In the genomic region with DNA sequence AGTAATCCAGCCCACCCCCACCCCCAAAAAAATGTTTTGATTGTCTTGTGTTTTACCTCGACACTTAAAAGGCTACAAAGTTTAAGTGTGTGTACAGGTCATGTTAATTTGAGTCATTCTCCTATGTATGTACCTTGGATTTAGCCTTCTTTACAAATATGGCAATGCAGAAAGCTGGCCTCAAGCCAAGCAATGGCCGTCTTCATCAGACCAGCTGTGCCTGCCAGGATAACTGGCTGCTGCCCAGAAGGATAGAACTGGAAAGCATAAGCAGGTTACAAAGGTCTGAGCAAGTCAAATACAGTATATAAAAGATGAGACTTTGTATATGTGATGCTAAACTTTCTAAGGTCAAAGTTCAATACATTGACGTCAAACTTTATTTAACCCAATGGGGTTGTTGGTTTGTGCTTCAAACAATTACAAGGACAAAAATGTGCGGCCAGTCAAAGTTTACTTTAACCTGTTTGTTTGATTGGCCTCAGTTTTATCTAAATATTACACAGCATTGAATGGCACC, we compare ENCODE assay signal across 24 mouse cellular contexts. TPM values are rescaled to one million over a fixed set of nuclear protein-coding genes. Genes with fewer than 3 reads are reported as not detected.
DNase-seq lines count a peak whose midpoint lies in the region; ATAC-seq and TF ChIP-seq lines count a peak whose summit lies in the region.
"Had no signal": no experiment of that assay in that cellular context is flagged by ENCODE, and none has a peak within 500 bp of the region (broad histone marks: within the 10 kb centered on the region; RNA-seq: fewer than 3 reads in every experiment).

No protein-coding gene starts in this region.

- H3K9ac ChIP-seq in heart, embryonic 11.5 days (ENCODE audit: low read depth, low read length): no peak overlapping the region
- H3K9ac ChIP-seq in liver, adult 2 months (ENCODE audit: low read depth, low read length): no peak overlapping the region
- H3K9ac ChIP-seq in liver, embryonic 12.5 days: no peak overlapping the region
- no peak overlapping the region for H3K9ac ChIP-seq in midbrain, embryonic 14.5 days (replicated peaks; ENCODE audit: low read length)
- no peak overlapping the region for H3K9ac ChIP-seq in midbrain, embryonic 16.5 days (ENCODE audit: low read depth, low read length)
- H3K9ac ChIP-seq: embryonic facial prominence, embryonic 12.5 days; forebrain, postnatal 0 days; heart, embryonic 15.5 days; limb, embryonic 15.5 days; midbrain, embryonic 12.5 days had no signal

- no peak overlapping the region for H3K4me3 ChIP-seq in heart, embryonic 11.5 days (ENCODE audit: low read depth, low read length)
- H3K4me3 ChIP-seq in liver, adult 2 months (ENCODE audit: insufficient read depth, low read depth, low read length): no peak overlapping the region
- no peak overlapping the region for H3K4me3 ChIP-seq in liver, embryonic 12.5 days
- H3K4me3 ChIP-seq in midbrain, embryonic 14.5 days (replicated peaks; ENCODE audit: low read depth, low read length): no peak overlapping the region
- H3K4me3 ChIP-seq in midbrain, embryonic 16.5 days (ENCODE audit: low read depth, low read length): no peak overlapping the region
- H3K4me3 ChIP-seq: embryonic facial prominence, embryonic 12.5 days; forebrain, embryonic 10.5 days; heart, embryonic 15.5 days; limb, embryonic 10.5 days; limb, embryonic 15.5 days; megakaryocyte, embryonic 14.5 days; midbrain, embryonic 12.5 days had no signal

- H3K36me3 ChIP-seq in heart, embryonic 11.5 days (ENCODE audit: control insufficient read depth, insufficient read depth, low read length): no peaks in the 10 kb centered on the region
- no peaks in the 10 kb centered on the region for H3K36me3 ChIP-seq in liver, adult 2 months (ENCODE audit: control insufficient read depth, insufficient read depth, low read length)
- no peaks in the 10 kb centered on the region for H3K36me3 ChIP-seq in liver, embryonic 12.5 days
- no peaks in the 10 kb centered on the region for H3K36me3 ChIP-seq in midbrain, embryonic 14.5 days (ENCODE audit: control insufficient read depth, insufficient read depth, low read length)
- no peaks in the 10 kb centered on the region for H3K36me3 ChIP-seq in midbrain, embryonic 16.5 days (ENCODE audit: control insufficient read depth, insufficient read depth, low read length)
- H3K36me3 ChIP-seq: embryonic facial prominence, embryonic 12.5 days; forebrain, embryonic 10.5 days; heart, embryonic 15.5 days; limb, embryonic 10.5 days; limb, embryonic 15.5 days; midbrain, embryonic 12.5 days had no signal

- no peak overlapping the region for H3K27ac ChIP-seq in heart, embryonic 11.5 days (ENCODE audit: low read depth, low read length)
- H3K27ac ChIP-seq in liver, adult 2 months (replicated peaks; ENCODE audit: insufficient read depth, low read depth, low read length): no peak overlapping the region
- H3K27ac ChIP-seq in liver, embryonic 12.5 days: no peak overlapping the region
- no peak overlapping the region for H3K27ac ChIP-seq in midbrain, embryonic 14.5 days (replicated peaks; ENCODE audit: low read depth, low read length)
- H3K27ac ChIP-seq in midbrain, embryonic 16.5 days (ENCODE audit: low read length): no peak overlapping the region
- H3K27ac ChIP-seq: embryonic facial prominence, embryonic 12.5 days; forebrain, embryonic 10.5 days; heart, embryonic 15.5 days; limb, embryonic 10.5 days; limb, embryonic 15.5 days; midbrain, embryonic 12.5 days had no signal

- H3K4me1 ChIP-seq in heart, embryonic 11.5 days (ENCODE audit: control insufficient read depth, insufficient read depth, low read length): peaks cover 16% of the 10 kb centered on the region
- H3K4me1 ChIP-seq in liver, adult 2 months (ENCODE audit: control insufficient read depth, insufficient read depth, low read length): no peaks in the 10 kb centered on the region
- no peaks in the 10 kb centered on the region for H3K4me1 ChIP-seq in liver, embryonic 12.5 days
- H3K4me1 ChIP-seq in midbrain, embryonic 14.5 days (ENCODE audit: control insufficient read depth, insufficient read depth, low read length): 0 out of 2 replicates have a peak, but pooled peaks cover 3% of the 10 kb centered on the region
- H3K4me1 ChIP-seq in midbrain, embryonic 16.5 days (ENCODE audit: control insufficient read depth, insufficient read depth, low read length): peaks cover 7% of the 10 kb centered on the region
- H3K4me1 ChIP-seq: megakaryocyte, embryonic 14.5 days had no signal

- WGBS in heart, embryonic 11.5 days (ENCODE audit: insufficient replicate concordance): 72% methylated on average over 4 of the region's 4 CpGs
- 20% methylated on average over 4 of the region's 4 CpGs for WGBS in liver, adult 2 months
- 65% methylated on average over 4 of the region's 4 CpGs for WGBS in liver, embryonic 12.5 days (ENCODE audit: insufficient replicate concordance)
- whole genome bisulfite sequencing in midbrain, embryonic 14.5 days: 85% methylated on average over 4 of the region's 4 CpGs
- WGBS in midbrain, embryonic 16.5 days: 78% methylated on average over 4 of the region's 4 CpGs

- ATAC-seq in heart, embryonic 11.5 days (replicated peaks; ENCODE audit: insufficient number of reproducible peaks, low FRiP score, low TSS enrichment): no peak
- no peak for ATAC-seq in liver, embryonic 12.5 days
- ATAC-seq in midbrain, embryonic 14.5 days (ENCODE audit: low FRiP score, low TSS enrichment): no peak
- no peak for ATAC-seq in midbrain, embryonic 16.5 days
- ATAC-seq: forebrain, postnatal 0 days had no signal

- H3K27me3 ChIP-seq in heart, embryonic 11.5 days (ENCODE audit: control insufficient read depth, insufficient read depth, low read length): no peaks in the 10 kb centered on the region
- no peaks in the 10 kb centered on the region for H3K27me3 ChIP-seq in liver, adult 2 months (ENCODE audit: control insufficient read depth, insufficient read depth, low read length)
- H3K27me3 ChIP-seq in liver, embryonic 12.5 days (replicated peaks): peaks cover 59% of the 10 kb centered on the region
- no peaks in the 10 kb centered on the region for H3K27me3 ChIP-seq in midbrain, embryonic 14.5 days (ENCODE audit: control insufficient read depth, insufficient read depth, low read length)
- no peaks in the 10 kb centered on the region for H3K27me3 ChIP-seq in midbrain, embryonic 16.5 days (ENCODE audit: control insufficient read depth, insufficient read depth, low read depth, low read length)
- H3K27me3 ChIP-seq: embryonic facial prominence, embryonic 12.5 days; heart, embryonic 15.5 days; limb, embryonic 15.5 days had no signal

- TF ChIP-seq CTCF in liver, adult 2 months (IDR thresholded peaks at IDR 0.05; ENCODE audit: low read depth, low read length): no peak

- no peak overlapping the region for H3K4me2 ChIP-seq in heart, embryonic 11.5 days
- H3K4me2 ChIP-seq in liver, embryonic 12.5 days: no peak overlapping the region
- H3K4me2 ChIP-seq in midbrain, embryonic 14.5 days (ENCODE audit: low read length): no peak overlapping the region
- no peak overlapping the region for H3K4me2 ChIP-seq in midbrain, embryonic 16.5 days (ENCODE audit: low read length)
- H3K4me2 ChIP-seq: embryonic facial prominence, embryonic 12.5 days; heart, embryonic 15.5 days; limb, embryonic 15.5 days; midbrain, embryonic 12.5 days had no signal

- H3K9me3 ChIP-seq in heart, embryonic 11.5 days (replicated peaks; ENCODE audit: control insufficient read depth, low read length): no peaks in the 10 kb centered on the region
- H3K9me3 ChIP-seq in liver, embryonic 12.5 days (replicated peaks): no peaks in the 10 kb centered on the region
- H3K9me3 ChIP-seq in midbrain, embryonic 14.5 days (ENCODE audit: control insufficient read depth, low read length): no peaks in the 10 kb centered on the region
- peaks cover 4% of the 10 kb centered on the region for H3K9me3 ChIP-seq in midbrain, embryonic 16.5 days (replicated peaks; ENCODE audit: control insufficient read depth, low read length, poor library complexity, severe bottlenecking)
- H3K9me3 ChIP-seq: embryonic facial prominence, embryonic 12.5 days; forebrain, embryonic 10.5 days; heart, embryonic 15.5 days; limb, embryonic 15.5 days; midbrain, embryonic 12.5 days had no signal

- no peaks in the 10 kb centered on the region for H3K79me2 ChIP-seq in liver, adult 2 months (ENCODE audit: control insufficient read depth, insufficient read depth, low read length)

- no peak for TF ChIP-seq POLR2A in liver, adult 2 months (IDR thresholded peaks at IDR 0.05; ENCODE audit: extremely low read depth, insufficient read depth, low read length)

- DNase-seq in heart, adult 11 months: peak; percentile 87
- DNase-seq in liver, adult 2 months (ENCODE audit: extremely low read depth, low read depth, low spot score): peak; percentile 68
- peak; percentile 20 for DNase-seq in midbrain, embryonic 14.5 days
- no peak for DNase-seq in gastrocnemius, postnatal 25 days
- DNase-seq: adrenal gland, postnatal 25 days; B cell, adult 2 months; cerebellum, adult 2 months; cerebellum, postnatal 25 days; forebrain, postnatal 0 days; kidney, adult 11 months; kidney, postnatal 36 days; lung, postnatal 36 days; thymus, postnatal 4 days had no signal

RNA-seq across cellular contexts. Expression of gene Epn2, which starts 32.7 kb away (rescaled TPM):
- polyA plus RNA-seq in heart, embryonic 11.5 days (2014; fragmentation: Nextera tagmentation; extraction: Ambion mirVana): 23.3 and 23.7 TPM in 2 replicates
- 5.7 and 6.1 TPM in 2 replicates for total RNA-seq in liver, adult 2 months (2014; rRNA removed)
- polyA plus RNA-seq in liver, adult 2 months (2012; rRNA removed): 3.2 and 4.5 TPM in 2 replicates
- 5.2 and 6.2 TPM in 2 replicates for polyA plus RNA-seq in liver, embryonic 12.5 days (2016; fragmentation: Nextera tagmentation; extraction: Ambion mirVana)
- polyA plus RNA-seq in midbrain, embryonic 14.5 days (2014; fragmentation: Nextera tagmentation; extraction: Ambion mirVana): 71.7 and 80.5 TPM in 2 replicates
- 78.0 and 82.3 TPM in 2 replicates for polyA plus RNA-seq in midbrain, embryonic 16.5 days (2015; fragmentation: Nextera tagmentation; extraction: Ambion mirVana)
- 10 to 100 TPM; 15.0 to 15.5 TPM for total RNA-seq in gastrocnemius, postnatal 25 days (2021)
- total RNA-seq: monocyte, adult 5-6 weeks had no signal

RNA-seq across cellular contexts. Expression of gene Grap, which starts 40.9 kb away (rescaled TPM):
- 7.3 and 8.9 TPM in 2 replicates for polyA plus RNA-seq in heart, embryonic 11.5 days (2014; fragmentation: Nextera tagmentation; extraction: Ambion mirVana)
- 3.8 and 5.0 TPM in 2 replicates for total RNA-seq in liver, adult 2 months (2014; rRNA removed)
- 2.8 and 3.4 TPM in 2 replicates for polyA plus RNA-seq in liver, adult 2 months (2012; rRNA removed)
- 6.4 and 8.8 TPM in 2 replicates for polyA plus RNA-seq in liver, embryonic 12.5 days (2016; fragmentation: Nextera tagmentation; extraction: Ambion mirVana)
- polyA plus RNA-seq in midbrain, embryonic 14.5 days (2014; fragmentation: Nextera tagmentation; extraction: Ambion mirVana): 6.0 and 6.8 TPM in 2 replicates
- 10.7 and 11.6 TPM in 2 replicates for polyA plus RNA-seq in midbrain, embryonic 16.5 days (2015; fragmentation: Nextera tagmentation; extraction: Ambion mirVana)
- 1 to 10 TPM; 4.0 to 5.9 TPM for total RNA-seq in gastrocnemius, postnatal 25 days (2021)
